Mouse (Mus musculus) MEL (cell line): ENCODE results near the gene Bloc1s4.

ENCODE experiments used
- CHD2 ChIP-seq: IDR thresholded peaks from 2 replicates; pipeline ENCODE4 v1.6.1; 2011; ENCODE audit warnings: low read length, improper control_type of control experiment
- CTCF ChIP-seq, 3 experiments: IDR thresholded peaks in 2 of 3; conservative IDR thresholded peaks in 1 of 3; 2 replicates each; pipeline ENCODE4 v1.5.1; 2011 to 2012; ENCODE audit warnings: low read length in 3 of 3, low read depth in 2 of 3, mild to moderate bottlenecking in 2 of 3, improper control_type of control experiment in 1 of 3, inconsistent platforms in 1 of 3, mixed read lengths in 1 of 3, moderate library complexity in 1 of 3; ENCODE audit not compliant: control insufficient read depth in 1 of 3, insufficient read depth in 1 of 3, poor library complexity in 1 of 3, severe bottlenecking in 1 of 3
- ELF1 ChIP-seq: IDR thresholded peaks from 2 replicates; pipeline ENCODE4 v1.6.1; 2014; ENCODE audit warnings: low read depth, mild to moderate bottlenecking, inconsistent platforms, low read length, improper control_type of control experiment, moderate library complexity
- HCFC1 ChIP-seq: IDR thresholded peaks from 2 replicates; pipeline ENCODE4 v1.6.1; 2012; ENCODE audit warnings: low read depth, mild to moderate bottlenecking, inconsistent platforms, low read length, improper control_type of control experiment, moderate library complexity
- NELFE ChIP-seq: IDR thresholded peaks from 2 replicates; pipeline ENCODE4 v1.6.1; 2011; ENCODE audit warnings: low read depth, low read length, improper control_type of control experiment
- NRF1 ChIP-seq: IDR thresholded peaks from 2 replicates; pipeline ENCODE4 v1.6.1; 2014; ENCODE audit warnings: low read depth, mild to moderate bottlenecking, inconsistent platforms, low read length, improper control_type of control experiment, moderate library complexity; ENCODE audit not compliant: poor library complexity, insufficient read depth, severe bottlenecking
- POLR2AphosphoS5 ChIP-seq: IDR thresholded peaks from 2 replicates; pipeline ENCODE4 v1.6.1; 2012; ENCODE audit warnings: low read depth, borderline replicate concordance, mild to moderate bottlenecking, inconsistent platforms, low read length, moderate library complexity, mixed read lengths
- RCOR1 ChIP-seq: IDR thresholded peaks from 2 replicates; pipeline ENCODE4 v1.6.1; 2012; ENCODE audit warnings: low read depth, mild to moderate bottlenecking, inconsistent platforms, low read length, improper control_type of control experiment
- SMC3 ChIP-seq: IDR thresholded peaks from 2 replicates; pipeline ENCODE4 v1.6.1; 2011; ENCODE audit warnings: low read depth, low read length, improper control_type of control experiment

DNA sequence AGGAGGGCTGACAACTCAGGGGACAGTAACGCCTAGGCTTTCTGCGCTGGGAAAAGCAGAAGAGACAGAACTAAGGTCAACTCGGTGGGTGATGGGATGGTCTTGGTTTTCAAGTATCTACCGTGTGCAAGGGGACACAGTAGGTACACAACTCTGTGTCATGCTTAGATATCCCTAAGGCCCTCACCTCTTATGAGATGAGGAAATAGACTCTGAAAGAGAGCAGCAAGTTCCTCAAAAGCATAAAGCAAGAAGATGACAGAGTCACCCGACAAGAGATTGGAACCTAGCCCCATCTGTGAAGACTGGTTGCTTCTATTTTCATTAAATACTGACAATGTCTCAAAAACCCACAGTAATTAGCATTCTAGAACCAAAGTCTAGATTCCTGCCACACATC, 42.7 kb downstream of the Bloc1s4 start:
- TF ChIP-seq RCOR1 = no peak
- no peak for TF ChIP-seq NELFE
- no peak for TF ChIP-seq CTCF (IDR thresholded peaks at IDR 0.05 in 2 of 3, conservative IDR thresholded peaks at IDR 0.05 in 1 of 3; ENCODE audit: control insufficient read depth in 1 of 3, insufficient read depth in 1 of 3, low read depth in 2 of 3, low read length in 3 of 3, poor library complexity in 1 of 3, severe bottlenecking in 1 of 3)
- TF ChIP-seq CHD2 = no peak
- no peak for TF ChIP-seq HCFC1
- TF ChIP-seq SMC3 = no peak
- TF ChIP-seq ELF1 = 0 out of 2 replicates have a peak, but pooled peaks have one; percentile 19
- no peak for TF ChIP-seq NRF1
- no peak for TF ChIP-seq POLR2AphosphoS5
